Mouse (Mus musculus) forebrain, embryonic 15.5 days (tissue): Measurements from ENCODE around the gene Olfr1122. TPM values are rescaled to one million over a fixed set of nuclear protein-coding genes. Genes with fewer than 3 reads are reported as not detected.
"Not testable (repeated sequence)": the region's sequence is repeated elsewhere in the genome, so short reads cannot be mapped to it uniquely, and the experiment has no call there.

Experiments used
- ATAC-seq: fragments of 200-750 bp; cut with Nextera tagmentation; replicated peaks from 2 replicates; pipeline ENCODE4 v1.8.0; 2017; ENCODE audit warnings: mild to moderate bottlenecking, moderate TSS enrichment, moderate library complexity
- H3K27ac ChIP-seq: fragments of 300-500 bp; sonication (generic); replicated peaks from 2 replicates; pipeline ENCODE4 v1.5.1; 2015; ENCODE audit warnings: mild to moderate bottlenecking, inconsistent platforms
- H3K27me3 ChIP-seq: fragments of 300-500 bp; sonication (generic); 2 replicates; pipeline ENCODE4 v1.6.1; 2015; ENCODE audit warnings: inconsistent platforms
- H3K36me3 ChIP-seq: fragments of 300-500 bp; sonication (generic); 2 replicates; pipeline ENCODE4 v1.6.1; 2015; ENCODE audit warnings: mild to moderate bottlenecking, inconsistent platforms
- H3K4me1 ChIP-seq: fragments of 300-500 bp; sonication (generic); 2 replicates; pipeline ENCODE4 v1.6.1; 2015; ENCODE audit warnings: inconsistent platforms
- H3K4me2 ChIP-seq: fragments of 300-500 bp; sonication (generic); replicated peaks from 2 replicates; pipeline ENCODE4 v1.6.1; 2015; ENCODE audit warnings: mild to moderate bottlenecking, inconsistent platforms
- H3K4me3 ChIP-seq: fragments of 300-500 bp; sonication (generic); 2 replicates; pipeline ENCODE4 v1.5.1; 2015; ENCODE audit warnings: mild to moderate bottlenecking, inconsistent platforms
- H3K9ac ChIP-seq: fragments of 300-500 bp; sonication (generic); replicated peaks from 2 replicates; pipeline ENCODE4 v1.6.1; 2015; ENCODE audit warnings: mild to moderate bottlenecking, inconsistent platforms
- H3K9me3 ChIP-seq: fragments of 300-500 bp; sonication (generic); 2 replicates; pipeline ENCODE4 v1.6.1; 2016; ENCODE audit warnings: inconsistent platforms
- WGBS: fragments of 180-500 bp; shearing (Covaris S2); methylation state at CpG from one replicate; pipeline ENCODE4 v1.1.7; 2015; ENCODE audit warnings: mixed read lengths; 5-methylcytosine and 5-hydroxymethylcytosine counted together
- polyA plus RNA-seq: library from polyadenylated mRNA; unstranded; fragments of >200 nt; fragmentation: Nextera tagmentation; extraction: Ambion mirVana; gene quantifications from 2 replicates; pipeline ENCODE4 v1.2.1, GENCODE M21; 2015

Gene Olfr1122
- not detected in 2 replicates for polyA plus RNA-seq

DNA sequence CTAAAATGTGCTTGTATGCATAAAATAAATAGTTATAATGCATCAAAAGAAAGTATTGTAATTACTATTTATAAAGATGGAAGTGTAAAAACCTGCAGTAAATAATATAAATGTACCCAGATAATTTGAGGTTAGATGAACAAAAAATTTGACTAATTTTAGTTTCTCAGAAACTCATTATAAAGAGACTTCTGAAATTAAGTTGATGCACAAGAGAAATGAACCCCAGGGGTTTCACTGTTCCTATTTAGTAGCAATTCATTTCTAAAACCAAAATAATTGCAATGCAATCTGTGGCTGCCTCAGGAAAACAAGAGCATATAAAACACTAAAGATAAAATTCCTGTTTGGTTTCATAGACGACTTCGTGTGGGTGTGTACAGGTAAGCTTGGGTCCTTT, at the start of gene Olfr1122:
TSS of gene Olfr1122 (plus strand) at position 301 of the 400 bp plus-strand sequence.
- WGBS: 90% methylated on average over 2 of the region's 2 CpGs
- Histone ChIP-seq H3K4me1 (no peaks in the 10 kb centered on the region), H3K27me3 (no peaks in the 10 kb centered on the region), H3K9ac (no peak within 1 kb of the TSS), H3K36me3 (no peaks in the 10 kb centered on the region), H3K4me2 (no peak within 1 kb of the TSS), H3K4me3 (no peak within 1 kb of the TSS), H3K9me3 (no peaks in the 10 kb centered on the region), H3K27ac (no peak within 1 kb of the TSS)
- ATAC-seq: no peak

DNA sequence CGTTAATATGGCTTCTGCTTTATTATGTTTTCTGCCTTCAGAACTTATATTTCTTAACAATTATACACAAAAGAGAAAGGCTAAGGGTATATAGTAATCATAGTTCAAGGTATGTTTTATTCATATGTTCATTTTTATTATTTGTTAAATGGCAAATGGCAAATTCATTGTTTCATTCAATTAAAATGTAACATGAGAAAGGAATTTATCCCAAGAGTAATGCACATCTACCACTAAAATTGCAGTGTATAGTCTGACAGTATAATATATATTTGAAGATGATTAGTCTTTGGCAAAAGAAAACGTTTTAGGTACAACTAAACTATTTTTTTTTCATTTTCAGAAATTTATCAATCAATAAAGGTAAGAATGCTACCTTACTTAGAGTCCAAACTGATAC, 31.1 kb upstream of the Olfr1122 start, which contains the start of gene Olfr1120:
TSS of gene Olfr1120 (plus strand) at position 301 of the 400 bp plus-strand sequence.
- no peak within 1 kb of the TSS for H3K9ac ChIP-seq
- H3K36me3 ChIP-seq: no peaks in the 10 kb centered on the region
- WGBS: 63% methylated on average over 2 of the region's 2 CpGs
- no peak for ATAC-seq
- H3K9me3 ChIP-seq: no peaks in the 10 kb centered on the region
- no peaks in the 10 kb centered on the region for H3K4me1 ChIP-seq
- no peak within 1 kb of the TSS for H3K4me2 ChIP-seq
- no peak within 1 kb of the TSS for H3K27ac ChIP-seq
- no peak within 1 kb of the TSS for H3K4me3 ChIP-seq
- no peaks in the 10 kb centered on the region for H3K27me3 ChIP-seq

DNA sequence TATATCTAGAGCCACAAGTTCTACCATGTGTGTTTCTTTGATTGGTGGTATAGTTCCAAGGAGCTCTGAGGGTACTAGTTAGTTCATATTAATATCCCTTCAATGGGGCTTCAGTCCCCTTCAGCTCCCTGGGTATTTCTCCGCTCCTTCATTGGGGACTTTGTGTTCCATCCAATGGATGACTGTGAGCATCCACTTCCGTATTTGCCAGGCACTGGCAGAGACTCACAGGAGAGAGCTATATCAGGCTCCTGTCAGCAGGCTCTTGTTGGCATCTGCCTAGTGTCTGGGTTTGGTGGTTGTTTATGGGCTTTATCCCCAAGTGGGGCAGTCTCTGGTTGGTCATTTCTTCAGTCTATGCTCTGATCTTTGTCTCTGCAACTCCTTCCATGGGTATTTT, 25.5 kb upstream of the Olfr1122 start:
- H3K27me3 ChIP-seq: not testable (repeated sequence)
- 94% methylated on average over 2 of the region's 2 CpGs for WGBS

DNA sequence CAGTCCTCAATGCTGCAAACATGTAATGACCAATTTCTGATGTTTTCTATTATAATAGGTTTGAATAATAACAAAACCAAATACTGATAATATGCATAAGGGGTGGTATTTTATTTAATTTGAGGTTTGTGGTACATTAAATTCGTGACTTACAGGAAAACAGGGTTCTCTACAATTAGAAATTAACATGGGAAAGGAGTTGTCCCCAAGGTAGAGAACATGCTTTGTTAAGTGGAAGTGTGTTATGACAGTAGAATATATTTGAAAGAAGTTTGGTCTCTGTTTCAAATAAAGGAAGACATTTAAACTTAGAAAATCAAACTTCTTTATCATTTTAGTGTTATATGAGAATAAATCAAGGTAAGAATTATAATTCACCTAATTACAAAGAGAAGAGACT, 16.1 kb upstream of the Olfr1122 start, which contains the start of gene Olfr1121:
TSS of gene Olfr1121 (plus strand) at position 301 of the 400 bp plus-strand sequence.
- ATAC-seq: no peak
- Histone ChIP-seq H3K9me3 (no peaks in the 10 kb centered on the region), H3K4me1 (no peaks in the 10 kb centered on the region), H3K27me3 (no peaks in the 10 kb centered on the region), H3K27ac (no peak within 1 kb of the TSS), H3K4me3 (no peak within 1 kb of the TSS), H3K36me3 (no peaks in the 10 kb centered on the region), H3K9ac (no peak within 1 kb of the TSS), H3K4me2 (no peak within 1 kb of the TSS)
- 34% methylated on average over 1 of the region's 1 CpGs for WGBS

More for the DNA sequence above, 25.5 kb upstream of the Olfr1122 start:
- not testable (repeated sequence) for H3K4me2 ChIP-seq, ATAC-seq, H3K4me1 ChIP-seq, H3K9me3 ChIP-seq, H3K36me3 ChIP-seq, H3K4me3 ChIP-seq, H3K9ac ChIP-seq, H3K27ac ChIP-seq

DNA sequence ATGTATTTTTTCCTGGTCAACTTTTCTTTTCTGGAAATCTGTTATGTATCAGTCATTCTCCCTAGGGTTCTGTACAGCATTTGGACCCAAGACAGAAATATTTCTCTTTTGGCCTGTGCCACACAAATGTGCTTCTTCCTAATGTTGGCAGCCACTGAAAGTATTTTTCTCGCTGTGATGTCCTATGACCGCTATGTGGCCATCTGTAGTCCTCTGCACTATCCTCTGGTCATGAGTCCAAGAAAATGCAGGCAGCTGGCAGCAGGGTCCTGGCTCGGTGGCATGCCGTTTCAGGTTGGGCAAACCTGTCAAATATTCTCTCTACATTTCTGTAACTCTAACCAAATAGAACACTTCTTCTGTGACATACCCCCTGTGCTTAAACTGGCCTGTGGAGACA, 13.9 kb upstream of the Olfr1122 start:
- ATAC-seq: no peak
- Histone ChIP-seq H3K9me3 (no peaks in the 10 kb centered on the region), H3K4me3 (no peak overlapping the region), H3K27me3 (no peaks in the 10 kb centered on the region), H3K36me3 (no peaks in the 10 kb centered on the region), H3K4me2 (no peak overlapping the region), H3K9ac (no peak overlapping the region), H3K4me1 (no peaks in the 10 kb centered on the region), H3K27ac (no peak overlapping the region)
- WGBS: 84% methylated on average over 4 of the region's 4 CpGs

DNA sequence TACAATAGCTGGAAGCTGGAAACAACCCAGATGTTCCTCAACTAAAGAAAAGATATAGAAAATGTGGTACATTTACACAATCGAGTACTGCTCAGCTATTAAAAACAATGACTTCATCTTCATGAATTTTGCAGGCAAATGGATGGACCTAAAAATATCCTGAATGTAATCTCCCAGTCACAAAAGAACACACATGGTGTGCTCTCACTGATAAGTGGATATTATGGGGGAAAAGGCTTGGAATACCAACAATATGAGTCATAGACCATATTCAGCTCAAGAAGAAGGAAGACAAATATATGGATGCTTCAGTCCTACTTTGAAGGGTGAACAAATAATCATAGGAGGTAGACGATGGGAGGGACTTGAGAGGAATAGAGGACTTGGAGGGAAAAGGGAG, 1.7 kb upstream of the Olfr1122 start:
- WGBS: 82% methylated on average over 2 of the region's 2 CpGs
- Histone ChIP-seq H3K4me3 (no peak overlapping the region), H3K4me2 (no peak overlapping the region), H3K9me3 (no peaks in the 10 kb centered on the region), H3K4me1 (no peaks in the 10 kb centered on the region), H3K36me3 (no peaks in the 10 kb centered on the region), H3K27me3 (no peaks in the 10 kb centered on the region), H3K9ac (no peak overlapping the region), H3K27ac (no peak overlapping the region)
- ATAC-seq: no peak

DNA sequence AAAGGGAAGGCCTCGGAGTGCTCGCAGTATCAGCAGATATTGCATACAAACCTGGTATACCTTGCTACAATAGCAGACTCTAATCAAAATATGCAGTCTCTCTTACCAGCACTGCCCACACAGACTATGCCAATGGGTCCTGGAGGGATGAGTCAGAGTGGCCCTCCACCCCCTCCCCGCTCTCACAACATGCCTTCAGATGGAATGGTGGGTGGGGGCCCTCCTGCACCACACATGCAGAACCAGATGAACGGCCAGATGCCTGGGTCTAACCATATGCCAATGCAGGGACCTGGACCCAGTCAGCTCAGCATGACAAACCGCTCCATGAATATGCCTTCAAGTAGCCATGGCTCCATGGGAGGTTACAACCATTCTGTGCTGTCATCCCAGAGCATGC, 8.0 kb downstream of the Olfr1122 start:
- H3K36me3 ChIP-seq, H3K9me3 ChIP-seq, H3K9ac ChIP-seq, H3K27me3 ChIP-seq, ATAC-seq, H3K4me3 ChIP-seq, H3K27ac ChIP-seq, H3K4me1 ChIP-seq, H3K4me2 ChIP-seq: not testable (repeated sequence)
- 92% methylated on average over 5 of the region's 5 CpGs for WGBS

DNA sequence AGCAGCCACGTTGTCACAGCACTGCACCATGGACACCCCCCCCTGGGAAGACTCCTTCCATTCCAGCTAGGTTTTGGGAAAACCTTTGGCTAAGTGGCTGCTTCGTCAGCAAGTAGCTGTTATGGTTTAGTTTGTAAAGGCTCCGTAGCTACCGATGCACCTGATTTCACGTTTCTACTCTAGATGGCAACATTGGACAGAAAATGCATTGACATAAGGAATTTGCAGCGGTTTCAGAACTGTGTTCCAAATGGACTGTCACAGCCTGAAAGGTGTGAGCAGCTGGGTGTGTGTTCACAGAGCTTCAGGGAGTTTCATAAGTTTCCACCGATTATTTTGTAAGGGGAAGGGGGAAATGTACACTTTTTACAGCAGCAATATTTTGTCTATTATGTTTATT, 9.0 kb downstream of the Olfr1122 start:
- H3K9ac ChIP-seq, ATAC-seq, H3K36me3 ChIP-seq, H3K27ac ChIP-seq, H3K4me3 ChIP-seq, H3K9me3 ChIP-seq, H3K4me1 ChIP-seq, H3K4me2 ChIP-seq, H3K27me3 ChIP-seq: not testable (repeated sequence)
- WGBS: 88% methylated on average over 7 of the region's 7 CpGs

DNA sequence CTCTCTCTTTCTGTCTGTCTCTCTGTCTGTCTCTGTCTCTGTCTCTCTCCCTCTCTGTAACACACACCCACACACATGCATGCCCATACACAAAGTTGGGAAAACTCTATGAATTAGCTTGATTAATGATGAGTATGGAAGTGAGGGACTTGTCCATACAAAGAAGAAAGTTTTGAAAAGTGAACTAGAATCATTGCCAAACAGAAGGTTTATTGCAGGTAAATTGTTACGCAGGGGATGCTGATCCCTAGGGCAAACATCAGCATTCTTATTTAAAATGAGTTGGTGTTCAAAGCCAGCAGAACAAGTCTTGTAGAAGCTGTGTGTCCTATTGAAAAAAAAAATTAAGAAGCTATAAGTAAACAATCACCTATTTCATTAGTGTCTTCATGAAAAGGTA, 30.7 kb downstream of the Olfr1122 start, which contains the start of gene Olfr1123:
TSS of gene Olfr1123 (plus strand) at position 301 of the 400 bp plus-strand sequence.
- H3K4me2 ChIP-seq: no peak within 1 kb of the TSS
- no peaks in the 10 kb centered on the region for H3K36me3 ChIP-seq
- no peak within 1 kb of the TSS for H3K4me3 ChIP-seq
- no peak within 1 kb of the TSS for H3K27ac ChIP-seq
- H3K27me3 ChIP-seq: no peaks in the 10 kb centered on the region
- no peak for ATAC-seq
- no peaks in the 10 kb centered on the region for H3K4me1 ChIP-seq
- no peak within 1 kb of the TSS for H3K9ac ChIP-seq
- WGBS: 85% methylated on average over 1 of the region's 1 CpGs
- no peaks in the 10 kb centered on the region for H3K9me3 ChIP-seq

DNA sequence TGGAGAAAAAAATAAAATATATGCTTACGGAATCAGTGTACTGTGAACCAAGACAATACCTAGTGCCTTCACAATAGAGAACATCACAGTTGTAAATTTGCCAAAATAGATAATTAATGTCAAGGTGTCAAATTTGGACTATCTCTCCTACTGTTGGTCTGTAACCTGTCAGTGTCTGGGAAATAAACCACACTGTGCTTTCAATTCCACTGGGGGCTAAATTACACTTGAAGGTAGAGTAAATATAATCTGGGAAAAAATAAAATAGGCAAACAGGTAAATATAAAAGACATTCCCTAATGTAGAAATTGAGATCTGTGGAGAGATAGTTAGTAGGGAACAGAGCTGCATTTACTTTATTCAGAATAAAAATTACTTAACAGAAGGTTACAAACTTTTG, 44.3 kb downstream of the Olfr1122 start, which contains the start of gene Olfr1124:
TSS of gene Olfr1124 (plus strand) at position 301 of the 400 bp plus-strand sequence.
- Histone ChIP-seq H3K4me2 (no peak within 1 kb of the TSS), H3K9me3 (no peaks in the 10 kb centered on the region), H3K27me3 (no peaks in the 10 kb centered on the region), H3K9ac (no peak within 1 kb of the TSS), H3K27ac (no peak within 1 kb of the TSS), H3K36me3 (no peaks in the 10 kb centered on the region), H3K4me1 (no peaks in the 10 kb centered on the region), H3K4me3 (no peak within 1 kb of the TSS)
- WGBS: 93% methylated on average over 1 of the region's 1 CpGs
- no peak for ATAC-seq

DNA sequence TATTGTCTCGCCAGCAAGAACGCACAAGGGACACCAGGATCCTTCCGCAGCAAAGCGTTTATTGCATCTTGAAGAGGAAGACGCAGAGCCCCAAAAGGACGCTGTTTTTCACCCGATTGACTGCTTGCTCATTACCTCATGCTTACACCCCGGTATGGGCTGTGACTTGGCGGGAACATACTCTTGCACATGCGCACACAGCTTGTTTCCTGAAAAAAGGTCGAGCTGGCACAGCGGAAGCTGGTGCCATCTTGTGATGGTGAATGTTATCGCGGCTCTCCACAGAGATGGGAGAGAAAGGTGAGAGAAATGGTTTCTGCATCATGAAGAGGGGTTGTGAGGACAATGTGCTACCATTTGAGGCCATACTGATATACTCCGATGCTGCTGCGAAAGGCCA, 52.1 kb downstream of the Olfr1122 start:
- H3K9ac ChIP-seq: no peak overlapping the region
- no peak overlapping the region for H3K4me2 ChIP-seq
- no peaks in the 10 kb centered on the region for H3K27me3 ChIP-seq
- no peak for ATAC-seq
- no peaks in the 10 kb centered on the region for H3K9me3 ChIP-seq
- WGBS: 92% methylated on average over 16 of the region's 16 CpGs
- H3K27ac ChIP-seq: no peak overlapping the region
- no peaks in the 10 kb centered on the region for H3K36me3 ChIP-seq
- H3K4me3 ChIP-seq: no peak overlapping the region
- no peaks in the 10 kb centered on the region for H3K4me1 ChIP-seq
